Mouse (Mus musculus): ENCODE data around the gene Vti1a. TPM values are rescaled to one million over a fixed set of nuclear protein-coding genes. Genes with fewer than 3 reads are reported as not detected.
A peak's percentile ranks its signal among the peaks of the same experiment; 100 is the strongest.

Vti1a gene
- polyA plus RNA-seq, 1 experiment from 2014 or later = 24.2 TPM

GRCm38 (mm10) chr19:55319036-55319435, 2.9 kb downstream of the Vti1a start:
- peaks cover 6% of the 10 kb centered on the region for H3K4me1 ChIP-seq (ENCODE audit: control insufficient read depth, insufficient read depth, low read length)
- 80% methylated on average over 3 of the region's 3 CpGs for WGBS
- no peak for ATAC-seq (ENCODE audit: insufficient number of reproducible peaks, low FRiP score, low TSS enrichment, low read depth)
- no peaks in the 10 kb centered on the region for H3K36me3 ChIP-seq (ENCODE audit: control insufficient read depth, insufficient read depth, low read length)
- no peak overlapping the region for H3K4me2 ChIP-seq (ENCODE audit: low read depth, severe bottlenecking)
- H3K4me3 ChIP-seq (ENCODE audit: low read depth, low read length) = no peak overlapping the region
- no peaks in the 10 kb centered on the region for H3K27me3 ChIP-seq (ENCODE audit: control insufficient read depth, insufficient read depth, low read length)
- no peak for DNase-seq (ENCODE audit: low spot score)
- no peak overlapping the region for H3K9ac ChIP-seq (ENCODE audit: low read length)
- no peaks in the 10 kb centered on the region for H3K9me3 ChIP-seq (ENCODE audit: control insufficient read depth, low read length)
- H3K27ac ChIP-seq (replicated peaks; ENCODE audit: low read depth, low read length) = no peak overlapping the region

- H3K9ac ChIP-seq (ENCODE audit: low read length) = no peak overlapping the region
- 84% methylated on average over 5 of the region's 5 CpGs for WGBS
- H3K9me3 ChIP-seq (ENCODE audit: control insufficient read depth, low read length) = no peaks in the 10 kb centered on the region
- H3K4me1 ChIP-seq (ENCODE audit: control insufficient read depth, insufficient read depth, low read length) = peaks cover 6% of the 10 kb centered on the region
- H3K27ac ChIP-seq (replicated peaks; ENCODE audit: low read depth, low read length) = no peak overlapping the region
- ATAC-seq (ENCODE audit: insufficient number of reproducible peaks, low FRiP score, low TSS enrichment, low read depth) = no peak
- no peak overlapping the region for H3K4me3 ChIP-seq (ENCODE audit: low read depth, low read length)
- no peaks in the 10 kb centered on the region for H3K36me3 ChIP-seq (ENCODE audit: control insufficient read depth, insufficient read depth, low read length)
- H3K27me3 ChIP-seq (ENCODE audit: control insufficient read depth, insufficient read depth, low read length) = no peaks in the 10 kb centered on the region
- no peak for DNase-seq (ENCODE audit: low spot score)
- no peak overlapping the region for H3K4me2 ChIP-seq (ENCODE audit: low read depth, severe bottlenecking)
Measured at GRCm38 (mm10) chr19:55319521-55319920, 3.4 kb downstream of the Vti1a start.

- Histone ChIP-seq H3K27ac (replicated peaks; ENCODE audit: low read depth, low read length) (no peak overlapping the region), H3K4me2 (ENCODE audit: low read depth, severe bottlenecking) (no peak overlapping the region), H3K27me3 (ENCODE audit: control insufficient read depth, insufficient read depth, low read length) (no peaks in the 10 kb centered on the region), H3K4me1 (ENCODE audit: control insufficient read depth, insufficient read depth, low read length) (no peaks in the 10 kb centered on the region), H3K9me3 (ENCODE audit: control insufficient read depth, low read length) (no peaks in the 10 kb centered on the region), H3K36me3 (ENCODE audit: control insufficient read depth, insufficient read depth, low read length) (no peaks in the 10 kb centered on the region), H3K4me3 (ENCODE audit: low read depth, low read length) (no peak overlapping the region), H3K9ac (ENCODE audit: low read length) (no peak overlapping the region)
- WGBS = 93% methylated on average over 8 of the region's 8 CpGs
- DNase-seq (ENCODE audit: low spot score) (no peak), ATAC-seq (ENCODE audit: insufficient number of reproducible peaks, low FRiP score, low TSS enrichment, low read depth) (no peak)
Measured at GRCm38 (mm10) chr19:55322604-55323003, 6.5 kb downstream of the Vti1a start.

GRCm38 (mm10) chr19:55327510-55327909, 11.4 kb downstream of the Vti1a start:
- WGBS = 91% methylated on average over 4 of the region's 4 CpGs
- Histone ChIP-seq H3K9me3 (ENCODE audit: control insufficient read depth, low read length) (no peaks in the 10 kb centered on the region), H3K27me3 (ENCODE audit: control insufficient read depth, insufficient read depth, low read length) (no peaks in the 10 kb centered on the region), H3K9ac (ENCODE audit: low read length) (no peak overlapping the region), H3K27ac (replicated peaks; ENCODE audit: low read depth, low read length) (no peak overlapping the region), H3K4me2 (ENCODE audit: low read depth, severe bottlenecking) (no peak overlapping the region), H3K4me1 (ENCODE audit: control insufficient read depth, insufficient read depth, low read length) (no peaks in the 10 kb centered on the region), H3K36me3 (ENCODE audit: control insufficient read depth, insufficient read depth, low read length) (no peaks in the 10 kb centered on the region; the same call in 1 of the 2 replicates), H3K4me3 (ENCODE audit: low read depth, low read length) (no peak overlapping the region)
- no peak for ATAC-seq (ENCODE audit: insufficient number of reproducible peaks, low FRiP score, low TSS enrichment, low read depth)
- no peak for DNase-seq (ENCODE audit: low spot score)

- 91% methylated on average over 5 of the region's 5 CpGs for WGBS
Measured at GRCm38 (mm10) chr19:55331776-55332175, 15.7 kb downstream of the Vti1a start.

DNA sequence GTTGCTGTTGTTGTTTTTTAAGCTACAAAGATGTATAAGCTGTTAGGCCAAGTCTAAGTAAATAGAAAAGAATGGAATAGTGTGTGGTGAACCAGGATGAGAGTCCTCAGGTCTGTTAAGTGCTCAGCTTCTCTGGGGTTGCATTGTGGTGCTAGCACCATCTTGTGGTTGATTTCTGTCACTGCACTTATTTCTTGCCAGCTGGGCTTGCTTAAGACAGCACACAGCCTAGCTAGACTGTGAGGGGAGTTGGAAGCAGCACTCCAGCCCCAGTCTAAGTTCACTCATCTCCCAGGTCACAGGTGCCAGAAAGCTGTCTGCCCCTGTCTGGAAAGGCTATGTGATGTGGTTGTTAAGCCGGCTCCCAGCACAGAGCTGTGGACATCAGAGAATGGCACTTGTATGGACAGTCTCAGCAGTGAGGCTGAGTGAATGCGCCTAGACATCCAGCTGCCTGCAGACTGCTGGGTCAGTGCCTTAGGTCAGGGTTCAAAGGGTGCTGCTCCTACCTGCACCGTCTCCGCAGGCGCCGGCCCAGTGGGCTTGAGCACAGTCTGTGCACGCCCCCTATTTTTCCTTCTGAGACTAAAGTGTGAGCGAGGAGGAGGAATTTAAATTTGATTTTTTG, 16.7 kb downstream of the Vti1a start:
- H3K9ac ChIP-seq (ENCODE audit: low read length) = no peak overlapping the region
- no peaks in the 10 kb centered on the region for H3K4me1 ChIP-seq (ENCODE audit: control insufficient read depth, insufficient read depth, low read length)
- no peaks in the 10 kb centered on the region for H3K27me3 ChIP-seq (ENCODE audit: control insufficient read depth, insufficient read depth, low read length)
- ATAC-seq (ENCODE audit: insufficient number of reproducible peaks, low FRiP score, low TSS enrichment, low read depth) (peak; percentile 77; the same call in 1 of the 2 replicates), DNase-seq (ENCODE audit: low spot score) (peak; percentile 81)
- no peak overlapping the region for H3K4me2 ChIP-seq (ENCODE audit: low read depth, severe bottlenecking)
- no peak overlapping the region for H3K27ac ChIP-seq (replicated peaks; ENCODE audit: low read depth, low read length)
- H3K9me3 ChIP-seq (ENCODE audit: control insufficient read depth, low read length) = no peaks in the 10 kb centered on the region
- 91% methylated on average over 8 of the region's 8 CpGs for WGBS
- H3K4me3 ChIP-seq (ENCODE audit: low read depth, low read length) = no peak overlapping the region
- no peaks in the 10 kb centered on the region; the same call in 1 of the 2 replicates for H3K36me3 ChIP-seq (ENCODE audit: control insufficient read depth, insufficient read depth, low read length)

More at GRCm38 (mm10) chr19:55331776-55332175, 15.7 kb downstream of the Vti1a start:
- no peaks in the 10 kb centered on the region for H3K4me1 ChIP-seq (ENCODE audit: control insufficient read depth, insufficient read depth, low read length)
- no peaks in the 10 kb centered on the region for H3K9me3 ChIP-seq (ENCODE audit: control insufficient read depth, low read length)
- no peak overlapping the region for H3K4me3 ChIP-seq (ENCODE audit: low read depth, low read length)
- DNase-seq (ENCODE audit: low spot score) (no peak), ATAC-seq (ENCODE audit: insufficient number of reproducible peaks, low FRiP score, low TSS enrichment, low read depth) (no peak)
- H3K4me2 ChIP-seq (ENCODE audit: low read depth, severe bottlenecking) = no peak overlapping the region
- no peaks in the 10 kb centered on the region for H3K27me3 ChIP-seq (ENCODE audit: control insufficient read depth, insufficient read depth, low read length)
- H3K27ac ChIP-seq (replicated peaks; ENCODE audit: low read depth, low read length) = no peak overlapping the region
- H3K9ac ChIP-seq (ENCODE audit: low read length) = no peak overlapping the region
- no peaks in the 10 kb centered on the region; the same call in 1 of the 2 replicates for H3K36me3 ChIP-seq (ENCODE audit: control insufficient read depth, insufficient read depth, low read length)

DNA sequence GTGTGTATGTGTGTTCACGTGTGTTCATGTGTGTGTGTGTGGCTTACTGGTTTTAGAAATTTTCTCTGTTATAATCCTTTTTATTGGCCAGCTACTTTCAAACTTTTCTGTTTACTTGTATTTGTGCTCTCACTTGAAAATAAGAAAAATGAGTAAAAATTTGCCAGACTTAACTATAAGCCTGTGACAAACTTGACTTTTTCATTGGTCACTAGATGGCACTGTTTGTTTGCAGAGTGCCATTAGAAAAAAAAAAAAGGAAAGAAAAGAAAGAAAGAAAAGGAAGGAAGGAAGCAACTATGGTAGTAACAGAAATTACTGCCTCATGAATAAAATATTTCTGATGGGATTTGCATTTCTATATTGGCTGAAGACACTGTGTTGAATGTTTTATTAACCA, 19.8 kb downstream of the Vti1a start:
- no peak for ATAC-seq (ENCODE audit: insufficient number of reproducible peaks, low FRiP score, low TSS enrichment, low read depth)

GRCm38 (mm10) chr19:55336441-55336840, 20.3 kb downstream of the Vti1a start:
- 90% methylated on average over 12 of the region's 12 CpGs for WGBS
- Histone ChIP-seq H3K4me2 (ENCODE audit: low read depth, severe bottlenecking) (no peak overlapping the region), H3K9me3 (ENCODE audit: control insufficient read depth, low read length) (no peaks in the 10 kb centered on the region), H3K9ac (ENCODE audit: low read length) (no peak overlapping the region), H3K27ac (replicated peaks; ENCODE audit: low read depth, low read length) (no peak overlapping the region), H3K27me3 (ENCODE audit: control insufficient read depth, insufficient read depth, low read length) (no peaks in the 10 kb centered on the region), H3K4me3 (ENCODE audit: low read depth, low read length) (no peak overlapping the region), H3K4me1 (ENCODE audit: control insufficient read depth, insufficient read depth, low read length) (no peaks in the 10 kb centered on the region), H3K36me3 (ENCODE audit: control insufficient read depth, insufficient read depth, low read length) (no peaks in the 10 kb centered on the region)
- no peak for ATAC-seq (ENCODE audit: insufficient number of reproducible peaks, low FRiP score, low TSS enrichment, low read depth)
- no peak for DNase-seq (ENCODE audit: low spot score)

More for the DNA sequence above, 19.8 kb downstream of the Vti1a start:
- Histone ChIP-seq H3K27ac (replicated peaks; ENCODE audit: low read depth, low read length) (no peak overlapping the region), H3K36me3 (ENCODE audit: control insufficient read depth, insufficient read depth, low read length) (no peaks in the 10 kb centered on the region; the same call in 1 of the 2 replicates), H3K27me3 (ENCODE audit: control insufficient read depth, insufficient read depth, low read length) (no peaks in the 10 kb centered on the region), H3K9ac (ENCODE audit: low read length) (no peak overlapping the region), H3K9me3 (ENCODE audit: control insufficient read depth, low read length) (no peaks in the 10 kb centered on the region), H3K4me3 (ENCODE audit: low read depth, low read length) (no peak overlapping the region), H3K4me2 (ENCODE audit: low read depth, severe bottlenecking) (no peak overlapping the region), H3K4me1 (ENCODE audit: control insufficient read depth, insufficient read depth, low read length) (no peaks in the 10 kb centered on the region)
- no peak for DNase-seq (ENCODE audit: low spot score)
- 97% methylated on average over 1 of the region's 1 CpGs for WGBS

DNA sequence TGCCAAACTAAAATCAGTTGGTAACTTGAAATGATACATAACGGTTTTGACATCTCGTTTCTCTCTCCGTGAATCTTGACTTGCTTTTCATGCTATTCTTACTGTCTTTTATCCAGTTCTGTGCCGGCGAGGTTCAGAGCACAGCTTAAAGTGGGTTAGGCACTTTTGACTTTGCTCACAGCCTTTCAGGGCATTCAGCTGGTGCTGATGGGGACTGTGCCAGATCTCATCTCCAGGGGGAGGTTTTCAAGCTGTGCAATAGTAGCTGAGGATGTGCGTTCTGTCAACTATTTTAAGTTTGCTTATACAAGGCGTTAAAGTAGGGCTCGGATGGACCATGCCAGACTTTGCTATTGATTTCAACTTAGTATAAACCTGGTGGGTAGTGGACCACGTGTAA, 21.0 kb downstream of the Vti1a start:
- H3K4me2 ChIP-seq (ENCODE audit: low read depth, severe bottlenecking) = no peak overlapping the region
- WGBS = 90% methylated on average over 9 of the region's 9 CpGs
- H3K4me1 ChIP-seq (ENCODE audit: control insufficient read depth, insufficient read depth, low read length) = no peaks in the 10 kb centered on the region
- no peaks in the 10 kb centered on the region for H3K9me3 ChIP-seq (ENCODE audit: control insufficient read depth, low read length)
- no peak overlapping the region for H3K9ac ChIP-seq (ENCODE audit: low read length)
- no peak overlapping the region for H3K4me3 ChIP-seq (ENCODE audit: low read depth, low read length)
- DNase-seq (ENCODE audit: low spot score) (no peak), ATAC-seq (ENCODE audit: insufficient number of reproducible peaks, low FRiP score, low TSS enrichment, low read depth) (no peak)
- no peaks in the 10 kb centered on the region for H3K27me3 ChIP-seq (ENCODE audit: control insufficient read depth, insufficient read depth, low read length)
- no peak overlapping the region for H3K27ac ChIP-seq (replicated peaks; ENCODE audit: low read depth, low read length)
- no peaks in the 10 kb centered on the region for H3K36me3 ChIP-seq (ENCODE audit: control insufficient read depth, insufficient read depth, low read length)
